ENCODE assay signal across 17 mouse cellular contexts in the genomic region with DNA sequence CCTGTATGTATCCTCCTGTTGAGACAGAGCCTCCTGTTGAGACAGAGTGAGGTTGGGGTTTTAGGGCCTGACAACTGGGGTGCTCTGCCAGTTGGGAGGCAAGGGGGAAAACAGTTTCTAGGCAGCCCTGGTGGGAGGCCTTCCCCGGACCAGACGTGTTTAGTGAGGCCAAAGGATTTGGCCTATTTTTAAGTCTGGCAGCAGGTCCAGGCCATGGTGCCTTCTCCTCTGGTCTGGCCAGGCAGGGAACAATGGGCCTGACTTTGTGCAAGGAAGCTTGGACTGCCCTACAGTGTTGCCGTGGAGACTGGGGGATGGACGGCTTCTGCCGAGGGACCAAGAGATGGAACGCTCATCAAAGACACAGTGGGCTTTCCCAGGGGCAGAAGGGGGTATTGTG. TPM values are rescaled to one million over a fixed set of nuclear protein-coding genes. Genes with fewer than 3 reads are reported as not detected.
DNase-seq lines count a peak whose midpoint lies in the region; ATAC-seq and TF ChIP-seq lines count a peak whose summit lies in the region.
"Had no signal": no experiment of that assay in that cellular context is flagged by ENCODE, and none has a peak within 500 bp of the region (broad histone marks: within the 10 kb centered on the region; RNA-seq: fewer than 3 reads in every experiment).

No protein-coding gene starts in this region.

- WGBS in hindbrain, embryonic 16.5 days = 29% methylated on average over 6 of the region's 6 CpGs
- 37% methylated on average over 6 of the region's 6 CpGs for WGBS in hindbrain, embryonic 12.5 days
- WGBS in limb, embryonic 15.5 days = 87% methylated on average over 6 of the region's 6 CpGs
- 88% methylated on average over 6 of the region's 6 CpGs for WGBS in limb, embryonic 10.5 days

- no peak for TF ChIP-seq EP300 in ES-Bruce4 (IDR thresholded peaks at IDR 0.05; ENCODE audit: insufficient read depth, low read depth, low read length)

- H3K4me3 ChIP-seq in hindbrain, embryonic 16.5 days (ENCODE audit: low read length) = no peak overlapping the region
- no peak overlapping the region for H3K4me3 ChIP-seq in hindbrain, embryonic 12.5 days
- no peak overlapping the region for H3K4me3 ChIP-seq in limb, embryonic 15.5 days
- no peak overlapping the region for H3K4me3 ChIP-seq in limb, embryonic 10.5 days
- no peak overlapping the region for H3K4me3 ChIP-seq in ES-Bruce4 (ENCODE audit: low read depth, low read length)
- H3K4me3 ChIP-seq: forebrain, embryonic 12.5 days; kidney, embryonic 15.5 days; lung, embryonic 15.5 days; midbrain, embryonic 13.5 days had no signal

- peak overlapping the region; percentile 54 for H3K27ac ChIP-seq in hindbrain, embryonic 16.5 days (ENCODE audit: low read depth, low read length)
- H3K27ac ChIP-seq in hindbrain, embryonic 12.5 days = no peak overlapping the region
- H3K27ac ChIP-seq in limb, embryonic 15.5 days = peak overlapping the region; percentile 17; the same call in 1 of the 2 replicates
- no peak overlapping the region for H3K27ac ChIP-seq in limb, embryonic 10.5 days
- 0 out of 2 replicates have a peak overlapping the region, but pooled peaks have one; percentile 16 for H3K27ac ChIP-seq in ES-Bruce4 (ENCODE audit: insufficient read depth, low read length)
- H3K27ac ChIP-seq: forebrain, embryonic 12.5 days; kidney, embryonic 15.5 days; lung, embryonic 15.5 days; macrophage; midbrain, embryonic 13.5 days had no signal

- no peak for TF ChIP-seq CTCF in ES-Bruce4 (IDR thresholded peaks at IDR 0.05; ENCODE audit: low read depth, low read length)

- peak; percentile 57 for DNase-seq in cerebellum, adult 11-12 months
- no peak for DNase-seq in cerebellum, postnatal 25 days
- DNase-seq in limb, embryonic 10.5 days (ENCODE audit: low spot score) = no peak
- DNase-seq in spleen, postnatal 36 days (ENCODE audit: low spot score in 2 of 2) = no peak
- DNase-seq: heart, postnatal 14 days had no signal

- H3K9me3 ChIP-seq in hindbrain, embryonic 16.5 days (ENCODE audit: control insufficient read depth, low read length) = no peaks in the 10 kb centered on the region
- no peaks in the 10 kb centered on the region for H3K9me3 ChIP-seq in hindbrain, embryonic 12.5 days (replicated peaks)
- no peaks in the 10 kb centered on the region for H3K9me3 ChIP-seq in limb, embryonic 15.5 days
- H3K9me3 ChIP-seq in limb, embryonic 10.5 days (replicated peaks) = no peaks in the 10 kb centered on the region
- no peaks in the 10 kb centered on the region for H3K9me3 ChIP-seq in ES-Bruce4 (replicated peaks; ENCODE audit: control insufficient read depth, insufficient read depth, low read length, poor library complexity, severe bottlenecking)
- H3K9me3 ChIP-seq: forebrain, embryonic 12.5 days; kidney, embryonic 15.5 days; lung, embryonic 15.5 days; midbrain, embryonic 13.5 days had no signal

- no peaks in the 10 kb centered on the region for H3K27me3 ChIP-seq in hindbrain, embryonic 16.5 days (replicated peaks; ENCODE audit: control insufficient read depth, insufficient read depth, low read length)
- H3K27me3 ChIP-seq in hindbrain, embryonic 12.5 days = no peaks in the 10 kb centered on the region
- H3K27me3 ChIP-seq in limb, embryonic 15.5 days = no peaks in the 10 kb centered on the region
- no peaks in the 10 kb centered on the region for H3K27me3 ChIP-seq in limb, embryonic 10.5 days (ENCODE audit: low read depth, poor library complexity, severe bottlenecking)
- H3K27me3 ChIP-seq in ES-Bruce4 (ENCODE audit: control insufficient read depth, insufficient read depth, low read length, poor library complexity, severe bottlenecking) = no peaks in the 10 kb centered on the region
- H3K27me3 ChIP-seq: forebrain, embryonic 12.5 days; kidney, embryonic 15.5 days; lung, embryonic 15.5 days; midbrain, embryonic 13.5 days had no signal

- peaks cover 48% of the 10 kb centered on the region for H3K36me3 ChIP-seq in hindbrain, embryonic 16.5 days (ENCODE audit: control insufficient read depth, insufficient read depth, low read length)
- H3K36me3 ChIP-seq in hindbrain, embryonic 12.5 days = peaks cover 64% of the 10 kb centered on the region
- H3K36me3 ChIP-seq in limb, embryonic 15.5 days = peaks cover 74% of the 10 kb centered on the region
- H3K36me3 ChIP-seq in limb, embryonic 10.5 days = peaks cover 93% of the 10 kb centered on the region
- peaks cover 64% of the 10 kb centered on the region for H3K36me3 ChIP-seq in ES-Bruce4 (ENCODE audit: control insufficient read depth, insufficient read depth, low read length, poor library complexity, severe bottlenecking)

- no peak overlapping the region for H3K4me2 ChIP-seq in hindbrain, embryonic 16.5 days (ENCODE audit: low read length)
- H3K4me2 ChIP-seq in hindbrain, embryonic 12.5 days (replicated peaks) = no peak overlapping the region
- H3K4me2 ChIP-seq in limb, embryonic 15.5 days = no peak overlapping the region
- H3K4me2 ChIP-seq: forebrain, embryonic 12.5 days; heart, embryonic 11.5 days; kidney, embryonic 15.5 days; liver, embryonic 11.5 days; lung, embryonic 15.5 days; midbrain, embryonic 13.5 days had no signal

- H3K4me1 ChIP-seq in hindbrain, embryonic 16.5 days (ENCODE audit: control insufficient read depth, insufficient read depth, low read depth, low read length) = peaks cover 14% of the 10 kb centered on the region
- peaks cover 13% of the 10 kb centered on the region for H3K4me1 ChIP-seq in hindbrain, embryonic 12.5 days
- H3K4me1 ChIP-seq in limb, embryonic 15.5 days = peaks cover 45% of the 10 kb centered on the region
- H3K4me1 ChIP-seq in limb, embryonic 10.5 days = peaks cover 16% of the 10 kb centered on the region
- peaks cover 8% of the 10 kb centered on the region for H3K4me1 ChIP-seq in ES-Bruce4 (ENCODE audit: control insufficient read depth, insufficient read depth, low read length)

- no peak for TF ChIP-seq POLR2A in ES-Bruce4 (IDR thresholded peaks at IDR 0.05; ENCODE audit: insufficient read depth, low read length)

- peak; percentile 23; the same call in 1 of the 2 replicates for ATAC-seq in hindbrain, embryonic 16.5 days
- no peak for ATAC-seq in hindbrain, embryonic 12.5 days (ENCODE audit: low FRiP score)
- no peak for ATAC-seq in limb, embryonic 15.5 days (ENCODE audit: insufficient number of reproducible peaks, low FRiP score, low TSS enrichment, low read depth)
- ATAC-seq: CD4-positive, CD25-positive, alpha-beta regulatory T cell, adult 4 months; midbrain, embryonic 13.5 days had no signal

- H3K9ac ChIP-seq in hindbrain, embryonic 16.5 days (ENCODE audit: low read depth, low read length) = no peak overlapping the region
- no peak overlapping the region for H3K9ac ChIP-seq in hindbrain, embryonic 12.5 days
- H3K9ac ChIP-seq in limb, embryonic 15.5 days = no peak overlapping the region
- no peak overlapping the region for H3K9ac ChIP-seq in ES-Bruce4 (ENCODE audit: low read depth, poor library complexity, severe bottlenecking)
- H3K9ac ChIP-seq: forebrain, embryonic 12.5 days; kidney, embryonic 15.5 days; lung, embryonic 15.5 days; midbrain, embryonic 13.5 days had no signal

RNA-seq across cellular contexts. Expression of a gene that starts 4.8 kb away (rescaled TPM):
- 97.4 and 98.7 TPM in 2 replicates for polyA plus RNA-seq in hindbrain, embryonic 16.5 days (2015; fragmentation: Nextera tagmentation; extraction: Ambion mirVana)
- polyA plus RNA-seq in hindbrain, embryonic 12.5 days (2016; fragmentation: Nextera tagmentation; extraction: Ambion mirVana) = 83.3 and 88.7 TPM in 2 replicates
- 97.1 and 98.8 TPM in 2 replicates for polyA plus RNA-seq in limb, embryonic 15.5 days (2015; fragmentation: Nextera tagmentation; extraction: Ambion mirVana)
- 145 and 157 TPM in 2 replicates for polyA plus RNA-seq in limb, embryonic 10.5 days (2016; fragmentation: Nextera tagmentation; extraction: Ambion mirVana)
- 18.2 and 21.0 TPM in 2 replicates for polyA plus RNA-seq in ES-Bruce4 (2011; ENCODE audit: insufficient read depth, insufficient read length, low read depth, missing spikeins)

RNA-seq across cellular contexts. Expression of a gene that starts 11.7 kb away (rescaled TPM):
- polyA plus RNA-seq in hindbrain, embryonic 16.5 days (2015; fragmentation: Nextera tagmentation; extraction: Ambion mirVana) = 532 and 585 TPM in 2 replicates
- polyA plus RNA-seq in hindbrain, embryonic 12.5 days (2016; fragmentation: Nextera tagmentation; extraction: Ambion mirVana) = 251 and 261 TPM in 2 replicates
- 692 and 762 TPM in 2 replicates for polyA plus RNA-seq in limb, embryonic 15.5 days (2015; fragmentation: Nextera tagmentation; extraction: Ambion mirVana)
- 267 and 310 TPM in 2 replicates for polyA plus RNA-seq in limb, embryonic 10.5 days (2016; fragmentation: Nextera tagmentation; extraction: Ambion mirVana)
- 392 and 406 TPM in 2 replicates for polyA plus RNA-seq in ES-Bruce4 (2011; ENCODE audit: insufficient read depth, insufficient read length, low read depth, missing spikeins)

RNA-seq across cellular contexts. Expression of a gene that starts 30.2 kb away (rescaled TPM):
- polyA plus RNA-seq in hindbrain, embryonic 16.5 days (2015; fragmentation: Nextera tagmentation; extraction: Ambion mirVana) = 2.1 and 3.2 TPM in 2 replicates
- 3.1 and 3.4 TPM in 2 replicates for polyA plus RNA-seq in hindbrain, embryonic 12.5 days (2016; fragmentation: Nextera tagmentation; extraction: Ambion mirVana)
- 22.1 and 22.8 TPM in 2 replicates for polyA plus RNA-seq in limb, embryonic 15.5 days (2015; fragmentation: Nextera tagmentation; extraction: Ambion mirVana)
- 0.88 and 1.9 TPM in 2 replicates for polyA plus RNA-seq in limb, embryonic 10.5 days (2016; fragmentation: Nextera tagmentation; extraction: Ambion mirVana)
- not detected in 2 replicates for polyA plus RNA-seq in ES-Bruce4 (2011; ENCODE audit: insufficient read depth, insufficient read length, low read depth, missing spikeins)
- polyA plus RNA-seq: CD4-positive, CD25-positive, alpha-beta regulatory T cell, adult 4 months; macrophage had no signal

RNA-seq across cellular contexts. Expression of a gene that starts 41.9 kb away (rescaled TPM):
- 1.3 and 2.2 TPM in 2 replicates for polyA plus RNA-seq in hindbrain, embryonic 16.5 days (2015; fragmentation: Nextera tagmentation; extraction: Ambion mirVana)
- 1.0 and 2.0 TPM in 2 replicates for polyA plus RNA-seq in hindbrain, embryonic 12.5 days (2016; fragmentation: Nextera tagmentation; extraction: Ambion mirVana)
- 1.1 and 2.1 TPM in 2 replicates for polyA plus RNA-seq in limb, embryonic 15.5 days (2015; fragmentation: Nextera tagmentation; extraction: Ambion mirVana)
- polyA plus RNA-seq in limb, embryonic 10.5 days (2016; fragmentation: Nextera tagmentation; extraction: Ambion mirVana) = 0.94 and 1.0 TPM in 2 replicates
- polyA plus RNA-seq in ES-Bruce4 (2011; ENCODE audit: insufficient read depth, insufficient read length, low read depth, missing spikeins) = not detected in 2 replicates
- polyA plus RNA-seq: CD4-positive, CD25-positive, alpha-beta regulatory T cell, adult 4 months had no signal

RNA-seq across cellular contexts. Expression of a gene that starts 59.4 kb away (rescaled TPM):
- polyA plus RNA-seq in hindbrain, embryonic 16.5 days (2015; fragmentation: Nextera tagmentation; extraction: Ambion mirVana) = 0.28 and 0.41 TPM in 2 replicates
- polyA plus RNA-seq in hindbrain, embryonic 12.5 days (2016; fragmentation: Nextera tagmentation; extraction: Ambion mirVana) = 2.2 and 2.8 TPM in 2 replicates
- polyA plus RNA-seq in limb, embryonic 15.5 days (2015; fragmentation: Nextera tagmentation; extraction: Ambion mirVana) = 7.2 and 8.3 TPM in 2 replicates
- polyA plus RNA-seq in limb, embryonic 10.5 days (2016; fragmentation: Nextera tagmentation; extraction: Ambion mirVana) = 5.5 TPM in 2 replicates
- polyA plus RNA-seq in ES-Bruce4 (2011; ENCODE audit: insufficient read depth, insufficient read length, low read depth, missing spikeins) = not detected in 2 replicates

Comparison
In these comparisons a context has a peak if more than half of its experiments do, and no peak if none do; other contexts are left out.
1. H3K27ac ChIP-seq: peak in hindbrain, embryonic 16.5 days (single experiment), limb, embryonic 15.5 days (single experiment) and ES-Bruce4 (single experiment); none in hindbrain, embryonic 12.5 days (single experiment) and limb, embryonic 10.5 days (single experiment).